Mouse (Mus musculus): ENCODE results near the gene Cntnap2.

DNA sequence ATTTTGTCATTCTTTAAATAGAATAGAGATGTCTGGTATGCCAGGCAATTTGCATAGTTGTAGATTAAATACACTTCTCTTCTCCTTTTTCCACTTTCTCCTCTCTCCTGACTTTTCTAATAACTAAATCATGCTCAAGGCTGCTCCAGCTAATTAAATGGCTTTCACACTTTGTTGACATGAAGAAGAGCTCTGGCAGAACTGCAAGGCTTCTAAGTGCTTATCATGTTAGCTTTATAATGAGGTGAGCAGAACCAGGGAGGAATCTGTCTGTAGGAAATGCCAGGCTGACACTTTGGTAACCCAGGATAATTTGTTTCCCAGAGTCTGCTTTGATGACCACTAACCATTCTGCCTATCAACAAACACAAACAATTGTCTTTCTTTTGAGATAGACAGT lies 2222.4 kb downstream of the Cntnap2 start:
- TF ChIP-seq CTCF (IDR thresholded peaks at IDR 0.05; ENCODE audit: low read depth) (no peak), EP300 (IDR thresholded peaks at IDR 0.05; ENCODE audit: low read depth) (no peak)
